Mouse (Mus musculus) monocyte, adult 2 months (primary cell): ENCODE measurements at regions not wholly inside any gene's neighbourhood (a gene's known extent, or its start where the extent isn't known, plus 50 kb on each side); places are given as distances from the start of the nearest gene placed in this dataset.

ENCODE experiments used
- DNase-seq, 2 experiments: peaks; one replicate each; pipeline ENCODE4 v3.0.0; 2022; ENCODE audit warnings: low spot score in 2 of 2, low read depth in 1 of 2

- no peak for DNase-seq
These were observed 100.3 kb downstream of the Tmco5 start for GRCm38 (mm10) chr2:116978809-116979208.

- no peak for DNase-seq
These were observed 101.3 kb downstream of the Tmco5 start for GRCm38 (mm10) chr2:116979561-116980391.

- no peak for DNase-seq
These were observed 102.2 kb downstream of the Tmco5 start for GRCm38 (mm10) chr2:116980692-116981091.

- DNase-seq, result no peak
These were observed 104.9 kb downstream of the Tmco5 start for GRCm38 (mm10) chr2:116983351-116983750.

- no peak for DNase-seq
These were observed 105.4 kb downstream of the Tmco5 start for GRCm38 (mm10) chr2:116983821-116984351.

GRCm38 (mm10) chr2:116984597-116984996 lies 106.1 kb downstream of the Tmco5 start:
- DNase-seq, result no peak

- no peak for DNase-seq
These were observed 107.1 kb downstream of the Tmco5 start for GRCm38 (mm10) chr2:116985549-116985948.

- peak in 1 of 2 experiments; percentile 72 for DNase-seq
These were observed 110.6 kb downstream of the Tmco5 start for GRCm38 (mm10) chr2:116988953-116989674.

GRCm38 (mm10) chr2:116990106-116990505 lies 111.6 kb downstream of the Tmco5 start:
- DNase-seq, result peak in 1 of 2 experiments; percentile 19

- DNase-seq, result no peak
These were observed 113.1 kb downstream of the Tmco5 start for GRCm38 (mm10) chr2:116991561-116992042.

- DNase-seq, result no peak
These were observed 115.2 kb downstream of the Tmco5 start for GRCm38 (mm10) chr2:116993724-116994123.

- DNase-seq, result no peak
These were observed 117.8 kb downstream of the Tmco5 start for GRCm38 (mm10) chr2:116996302-116996701.

GRCm38 (mm10) chr2:116998822-116999221 lies 120.3 kb downstream of the Tmco5 start:
- no peak for DNase-seq

- no peak for DNase-seq
These were observed 121.1 kb downstream of the Tmco5 start for GRCm38 (mm10) chr2:116999592-116999991.

GRCm38 (mm10) chr2:117003976-117004375 lies 117.2 kb upstream of the Spred1 start:
- no peak for DNase-seq

- no peak for DNase-seq
These were observed 114.3 kb upstream of the Spred1 start for GRCm38 (mm10) chr2:117006846-117007245.

GRCm38 (mm10) chr2:117008922-117009321 lies 112.3 kb upstream of the Spred1 start:
- DNase-seq, result no peak

- no peak for DNase-seq
These were observed 111.2 kb upstream of the Spred1 start for GRCm38 (mm10) chr2:117010001-117010400.

- no peak for DNase-seq
These were observed 110.2 kb upstream of the Spred1 start for GRCm38 (mm10) chr2:117010942-117011341.

- DNase-seq, result no peak
These were observed 103.1 kb upstream of the Spred1 start for GRCm38 (mm10) chr2:117017921-117018651.

GRCm38 (mm10) chr2:117018917-117019538 lies 102.1 kb upstream of the Spred1 start:
- peak; percentile 30 to 44 for DNase-seq
